Mouse (Mus musculus) activated CD4-positive, CD25-positive, alpha-beta regulatory T cell (primary cell): ENCODE data around the gene Aldh3b1. TPM values are rescaled to one million over a fixed set of nuclear protein-coding genes. Genes with fewer than 3 reads are reported as not detected.

Source experiments
- polyA plus RNA-seq, 2 experiments: library from polyadenylated mRNA; unstranded; fragments of 100-300 nt; shearing (Covaris generic); gene quantifications; one replicate each; pipeline ENCODE4 v1.2.1; 2017

Gene Aldh3b1
- polyA plus RNA-seq: 1 to 10 TPM in 1 of 2 experiments, under 1 TPM in 1; 0.63 to 1.3 TPM

DNA sequence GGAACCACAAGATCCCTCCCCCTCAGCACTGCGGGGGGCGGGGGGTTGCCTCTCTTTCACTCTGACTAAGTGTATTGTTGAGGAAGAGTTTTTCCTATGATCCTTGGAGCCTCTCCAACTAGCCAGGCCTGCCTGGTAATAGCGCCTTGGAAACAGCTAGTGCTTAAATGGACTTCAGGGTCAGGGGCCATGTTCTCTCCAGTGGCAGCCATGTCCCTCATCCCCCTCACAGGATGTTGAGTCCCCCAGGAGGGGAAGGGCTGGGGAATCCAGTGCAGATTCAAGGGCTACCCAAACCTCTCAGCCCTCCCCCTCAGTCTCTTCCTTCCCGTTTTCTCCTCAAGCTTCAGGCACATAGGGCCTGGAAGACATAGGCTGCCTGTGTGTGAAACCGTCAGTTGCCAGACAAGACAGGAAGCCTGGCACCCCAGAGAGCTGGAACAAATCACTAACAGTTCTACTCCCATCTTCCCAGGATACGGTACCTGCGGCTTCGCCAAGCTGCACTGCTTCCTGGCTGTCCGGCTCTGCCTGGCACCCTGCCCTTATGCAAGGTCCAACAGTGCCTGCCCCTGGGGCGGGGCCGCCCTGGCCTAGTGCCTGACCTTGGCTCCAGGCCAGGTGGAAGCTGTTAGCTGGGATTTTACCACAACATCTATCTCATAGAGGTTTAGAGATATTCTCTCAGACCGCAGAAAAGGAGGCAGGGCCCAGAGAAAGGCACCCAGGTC lies at the start of gene Aldh3b1:
Aldh3b1 (minus strand) TSS at position 598 of the 731 bp plus-strand sequence.

DNA sequence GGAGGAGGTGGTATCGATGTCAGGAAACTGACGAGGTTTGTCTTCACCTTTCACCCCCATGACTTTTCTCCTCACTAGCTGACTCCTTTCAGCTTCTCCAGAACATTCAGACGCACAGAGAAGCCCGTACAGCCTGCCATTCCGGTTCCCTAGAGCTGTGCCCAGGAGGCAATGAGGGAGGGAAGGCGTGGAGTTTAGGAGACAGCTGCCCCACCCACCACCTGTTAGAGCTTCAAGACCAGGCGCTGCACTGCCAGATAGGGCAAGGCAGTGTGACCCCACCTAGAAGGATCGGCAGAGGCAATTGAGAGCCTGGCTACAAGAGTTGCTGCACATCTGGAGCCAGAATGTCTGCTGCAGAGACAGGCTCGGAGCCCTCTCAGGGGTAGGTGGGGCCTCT lies 42.6 kb upstream of the Aldh3b1 start, which contains the start of gene Aldh3b2:
Aldh3b2 (plus strand) TSS at position 100 of the 400 bp plus-strand sequence.

DNA sequence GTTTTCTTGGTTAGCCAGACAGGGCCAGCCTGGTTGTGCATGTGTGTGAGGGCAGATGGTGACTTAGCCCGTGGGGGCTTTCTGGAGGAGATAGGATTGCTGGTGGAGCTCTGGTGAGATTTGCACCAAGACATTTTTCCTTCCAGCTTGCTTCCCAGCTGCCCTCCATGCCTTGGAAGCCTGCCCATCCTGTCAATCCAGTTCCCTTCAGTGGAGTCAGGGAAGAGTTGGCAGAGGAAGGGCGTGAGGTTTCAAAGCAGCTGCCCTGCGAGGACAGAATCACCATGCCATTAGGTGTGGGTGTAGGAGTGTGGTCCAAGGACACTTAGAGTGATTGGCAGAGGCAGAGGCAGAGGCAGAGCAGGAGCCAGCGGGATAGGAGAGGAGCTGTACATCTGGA lies 28.9 kb upstream of the Aldh3b1 start, which contains the start of gene Aldh3b3:
Aldh3b3 (plus strand) TSS at position 176 of the 400 bp plus-strand sequence.

DNA sequence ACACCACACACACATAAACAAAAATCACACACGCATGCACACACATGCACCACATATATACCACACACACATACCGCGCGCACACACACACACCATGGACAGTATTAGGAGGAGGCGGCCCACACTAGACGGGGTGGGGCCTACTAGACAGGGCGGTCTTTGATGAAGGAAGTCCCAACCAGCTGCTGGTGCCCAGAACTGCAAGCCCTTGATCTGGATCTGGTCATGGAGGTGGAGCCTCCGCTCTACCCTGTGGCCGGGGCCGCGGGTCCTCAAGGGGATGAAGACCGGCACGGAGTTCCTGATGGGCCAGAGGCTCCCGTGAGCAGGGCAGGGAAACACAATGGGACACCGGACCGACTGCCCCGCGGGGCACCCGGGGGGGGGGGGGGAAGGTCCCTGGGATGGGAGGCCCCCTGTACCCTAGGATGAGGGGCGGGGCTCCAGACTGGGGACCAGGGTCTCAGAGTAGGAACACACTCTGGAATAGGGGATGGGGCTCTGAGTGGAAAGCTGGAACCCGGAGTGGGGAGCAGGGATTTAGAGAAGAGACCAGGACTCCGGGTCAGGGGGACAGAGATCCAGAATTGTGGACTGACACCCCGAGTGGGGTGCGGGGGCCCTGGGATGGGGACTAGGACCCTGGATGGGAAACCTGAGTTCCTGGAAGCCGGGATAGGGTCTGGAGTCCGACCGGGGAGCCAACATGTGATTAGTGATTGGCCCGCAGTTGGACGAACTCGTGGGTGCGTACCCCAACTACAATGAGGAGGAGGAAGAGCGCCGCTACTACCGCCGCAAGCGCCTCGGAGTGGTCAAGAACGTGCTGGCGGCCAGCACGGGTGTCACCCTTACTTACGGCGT lies 5.7 kb upstream of the Aldh3b1 start, which contains the start of gene Unc93b1:
Unc93b1 (plus strand) TSS at position 155 of the 864 bp plus-strand sequence.

DNA sequence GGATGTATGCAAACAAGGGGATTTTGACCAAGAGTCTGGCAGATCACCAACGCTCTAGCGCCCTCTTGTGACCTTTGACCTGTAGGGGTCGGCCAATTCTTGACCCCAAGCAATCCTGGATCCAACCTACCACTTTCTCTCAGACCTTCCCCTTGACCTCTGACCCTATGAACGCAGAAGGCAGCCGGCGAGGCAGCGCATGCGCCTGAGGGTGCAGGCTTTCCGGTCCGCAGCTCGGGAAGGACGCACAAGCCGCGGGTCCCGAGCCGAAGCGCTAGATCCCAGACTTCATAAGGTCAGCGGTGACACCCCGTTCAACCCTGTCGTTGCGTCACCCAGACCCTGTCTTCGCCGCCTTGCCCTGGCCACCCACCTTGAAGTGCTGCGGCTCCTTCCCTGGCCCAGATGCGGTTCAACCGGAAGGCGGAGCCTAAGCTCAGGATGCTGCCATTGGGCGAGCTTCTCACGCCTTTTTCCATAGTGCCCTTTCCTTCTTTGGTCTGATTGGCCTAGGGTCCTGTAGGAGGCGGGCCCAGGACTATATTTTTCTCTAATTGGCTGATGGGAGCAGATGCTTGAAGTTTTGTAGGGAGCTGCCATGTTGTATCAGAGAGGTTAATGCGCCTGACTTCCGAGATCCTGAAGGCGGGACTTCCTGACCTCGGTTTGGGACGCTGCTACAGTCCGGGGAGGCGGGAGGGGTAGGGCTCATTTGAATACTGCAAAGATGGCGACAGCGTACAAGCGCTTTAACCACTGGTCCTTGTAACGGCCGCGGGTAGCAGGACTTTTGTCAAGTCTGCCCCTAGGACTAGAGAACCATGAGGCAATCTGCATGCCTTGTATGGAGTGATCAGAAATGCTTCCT lies 17.0 kb downstream of the Aldh3b1 start, which contains the start of gene Ndufs8:
Ndufs8 (minus strand) TSS at position 438 of the 868 bp plus-strand sequence.

DNA sequence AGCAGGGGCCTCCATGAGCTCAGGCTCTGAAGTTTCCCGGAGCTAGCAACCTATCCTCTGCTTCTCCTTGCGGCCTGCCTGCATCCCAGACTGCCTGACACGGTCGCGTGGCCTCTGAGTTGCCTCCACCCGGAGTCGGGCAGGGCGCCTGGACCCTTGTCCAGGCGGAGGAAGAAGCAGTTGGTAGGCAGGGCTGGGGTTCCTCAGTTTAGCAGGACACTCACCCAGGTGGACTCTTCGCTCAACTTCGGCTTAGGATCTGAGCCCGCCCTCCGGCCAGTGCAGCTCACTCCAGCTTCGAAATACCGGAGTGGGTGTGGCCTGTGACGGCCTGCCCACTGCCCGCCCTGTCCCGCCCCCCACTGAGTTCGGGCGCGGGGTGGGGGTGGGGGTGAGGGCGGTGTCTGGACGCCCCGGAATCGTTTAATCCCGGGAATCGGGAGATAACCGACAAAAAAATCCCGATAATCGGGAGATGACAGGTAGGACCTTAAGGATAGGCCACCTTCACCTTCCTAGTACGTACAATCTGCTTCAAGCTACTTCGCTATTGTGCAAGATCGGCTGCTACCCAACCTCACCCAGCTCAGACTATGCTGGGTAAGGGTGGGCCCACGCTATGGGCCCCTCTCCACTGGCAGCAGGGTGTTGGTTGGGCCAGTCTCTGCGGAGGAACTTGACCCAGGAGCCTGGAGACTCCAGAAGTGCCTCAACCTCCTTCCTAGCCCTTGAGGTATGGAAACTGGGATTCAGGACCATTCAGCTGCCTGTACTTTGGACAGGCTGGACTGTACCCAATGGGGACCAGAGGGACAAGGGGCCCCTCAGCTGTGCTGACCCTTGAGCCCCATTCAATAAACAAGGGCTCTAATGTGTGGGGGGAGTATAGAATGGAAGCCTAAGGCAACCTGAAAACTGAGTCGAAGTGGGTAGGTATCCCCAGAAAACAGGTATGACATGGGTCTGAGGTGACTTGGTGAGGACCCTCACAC lies 22.5 kb downstream of the Aldh3b1 start, which contains the start of gene Tcirg1:
Tcirg1 (minus strand) TSS at position 339 of the 992 bp plus-strand sequence.

Other genes with a start within 250 kb of the Aldh3b1 start
- under 1 TPM; 0.26 to 0.59 TPM for gene Lrp5, start 243.2 kb downstream of the Aldh3b1 start, polyA plus RNA-seq
- 1 to 10 TPM; 3.4 to 5.3 TPM for gene 1810055G02Rik, start 221.5 kb downstream of the Aldh3b1 start, polyA plus RNA-seq
- gene Kmt5b, start 162.4 kb downstream of the Aldh3b1 start, polyA plus RNA-seq: 10 to 100 TPM; 62.5 to 74.5 TPM
- 10 to 100 TPM in 1 of 2 experiments, 1 to 10 TPM in 1; 7.6 to 13.0 TPM for gene Chka, start 78.0 kb downstream of the Aldh3b1 start, polyA plus RNA-seq
- gene Tcirg1, start 22.7 kb downstream of the Aldh3b1 start, polyA plus RNA-seq: 10 to 100 TPM; 58.6 to 70.8 TPM
- 100 to 1,000 TPM; 218 to 241 TPM for gene Ndufs8, start 17.0 kb downstream of the Aldh3b1 start, polyA plus RNA-seq
- gene Unc93b1, start 5.4 kb upstream of the Aldh3b1 start, polyA plus RNA-seq: 10 to 100 TPM; 24.4 to 40.8 TPM
- under 1 TPM in 1 of 2 experiments, not detected in 1; 0.20 TPM for gene Aldh3b3, start 28.8 kb upstream of the Aldh3b1 start, polyA plus RNA-seq
- gene Aldh3b2, start 42.5 kb upstream of the Aldh3b1 start, polyA plus RNA-seq: not detected
- under 1 TPM in 1 of 2 experiments, not detected in 1; 0.66 TPM for gene Acy3, start 56.8 kb upstream of the Aldh3b1 start, polyA plus RNA-seq
- under 1 TPM in 1 of 2 experiments, not detected in 1; 0.12 TPM for gene Tbx10, start 62.9 kb upstream of the Aldh3b1 start, polyA plus RNA-seq
- gene Nudt8, start 70.8 kb upstream of the Aldh3b1 start, polyA plus RNA-seq: 10 to 100 TPM; 11.5 to 24.3 TPM
- gene Gm49405, start 70.8 kb upstream of the Aldh3b1 start, polyA plus RNA-seq: 1 to 10 TPM in 1 of 2 experiments, under 1 TPM in 1; 0.42 to 2.4 TPM
- gene Doc2g, start 73.5 kb upstream of the Aldh3b1 start, polyA plus RNA-seq: 1 to 10 TPM in 1 of 2 experiments, under 1 TPM in 1; 0.52 to 4.1 TPM
- 100 to 1,000 TPM; 134 to 170 TPM for gene Ndufv1, start 83.0 kb upstream of the Aldh3b1 start, polyA plus RNA-seq
- 100 to 1,000 TPM; 602 to 648 TPM for gene Gstp1, start 108.2 kb upstream of the Aldh3b1 start, polyA plus RNA-seq
- 10 to 100 TPM in 1 of 2 experiments, 1 to 10 TPM in 1; 2.0 to 12.8 TPM for gene Gstp2, start 116.2 kb upstream of the Aldh3b1 start, polyA plus RNA-seq
- 100 to 1,000 TPM; 132 to 137 TPM for gene Gstp3, start 129.8 kb upstream of the Aldh3b1 start, polyA plus RNA-seq
- gene Cabp2, start 151.8 kb upstream of the Aldh3b1 start, polyA plus RNA-seq: not detected
- 100 to 1,000 TPM; 721 to 747 TPM for gene Cdk2ap2, start 167.4 kb upstream of the Aldh3b1 start, polyA plus RNA-seq
- gene Pitpnm1, start 170.2 kb upstream of the Aldh3b1 start, polyA plus RNA-seq: 100 to 1,000 TPM; 256 to 279 TPM
- 100 to 1,000 TPM; 195 to 206 TPM for gene Aip, start 196.1 kb upstream of the Aldh3b1 start, polyA plus RNA-seq
- not detected for gene Gpr152, start 210.0 kb upstream of the Aldh3b1 start, polyA plus RNA-seq
- gene Cabp4, start 214.2 kb upstream of the Aldh3b1 start, polyA plus RNA-seq: under 1 TPM; 0.16 to 0.52 TPM
- gene Coro1b, start 218.8 kb upstream of the Aldh3b1 start, polyA plus RNA-seq: 100 to 1,000 TPM; 293 to 521 TPM
- gene Ptprcap, start 223.8 kb upstream of the Aldh3b1 start, polyA plus RNA-seq: 1,000 to 10,000 TPM; 1,707 to 1,870 TPM
- gene Rps6kb2, start 233.5 kb upstream of the Aldh3b1 start, polyA plus RNA-seq: 10 to 100 TPM; 43.4 to 45.2 TPM
- gene Carns1, start 245.7 kb upstream of the Aldh3b1 start, polyA plus RNA-seq: 10 to 100 TPM; 11.8 to 20.0 TPM